Mouse (Mus musculus) lung, postnatal 14 days (tissue): Measurements from ENCODE around the gene Umod.

Source experiments
- DNase-seq: peaks from one replicate; pipeline ENCODE4 v3.0.0; 2021

The Umod gene

DNA sequence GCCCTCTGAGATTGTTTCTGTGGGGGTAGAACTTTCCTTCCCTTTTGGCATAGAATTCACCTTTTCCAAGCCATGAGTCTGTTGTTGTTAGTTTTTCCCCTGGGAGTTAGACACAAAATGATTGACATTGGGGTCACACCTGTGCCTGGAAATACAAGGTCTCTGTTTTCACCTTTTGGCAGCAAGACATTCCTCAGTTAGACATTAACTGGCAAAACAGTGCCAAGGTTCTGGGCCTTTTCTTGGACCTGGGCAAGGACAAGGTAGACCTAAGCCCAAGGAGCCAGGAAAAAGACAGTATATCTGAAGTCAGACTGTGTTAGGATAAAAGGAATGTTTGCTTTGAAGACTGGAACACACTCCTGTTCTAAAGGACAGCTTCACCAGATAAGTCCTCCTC lies at the start of gene Umod:
Umod (minus strand) TSS at position 27 of the 400 bp plus-strand sequence.
- DNase-seq: no peak

DNA sequence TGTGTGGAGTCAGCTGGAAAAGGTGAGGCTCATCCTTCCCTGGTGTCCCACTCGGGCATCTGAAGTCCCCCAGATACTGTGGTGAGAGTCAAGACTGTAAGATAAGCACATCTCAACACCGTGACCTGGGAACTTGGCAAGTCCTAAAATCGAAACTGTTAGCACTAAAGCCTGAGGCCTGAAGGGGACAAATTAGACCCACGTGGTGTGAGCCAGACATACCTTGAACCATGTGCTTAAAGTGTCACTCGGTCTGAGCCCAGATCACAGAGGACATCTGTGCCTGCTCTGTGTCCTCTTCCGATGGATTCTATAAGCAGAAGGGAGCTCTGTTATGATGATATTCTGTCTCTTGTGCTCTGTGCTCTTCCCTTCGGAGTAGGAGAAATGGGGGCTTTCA lies 49.5 kb upstream of the Umod start:
- DNase-seq: no peak

DNA sequence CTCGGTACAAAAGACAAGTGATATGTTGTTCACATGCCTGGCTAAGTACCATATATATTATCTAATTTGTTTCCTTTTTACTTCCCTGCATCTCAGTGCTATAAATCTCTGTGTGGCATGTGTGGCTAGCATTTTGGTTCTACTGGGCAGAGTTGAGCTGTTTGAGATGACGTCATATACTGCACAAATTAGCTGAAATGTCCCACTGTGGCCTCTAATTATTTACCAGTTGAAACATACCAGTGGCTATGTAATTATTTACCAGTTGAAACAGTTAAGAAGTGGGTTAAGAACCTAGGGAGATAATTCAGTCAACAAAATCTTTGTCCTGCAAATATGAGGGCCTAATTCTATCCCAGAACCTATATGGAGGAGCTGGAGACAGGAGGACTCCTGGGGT lies 48.5 kb upstream of the Umod start:
- DNase-seq: no peak

DNA sequence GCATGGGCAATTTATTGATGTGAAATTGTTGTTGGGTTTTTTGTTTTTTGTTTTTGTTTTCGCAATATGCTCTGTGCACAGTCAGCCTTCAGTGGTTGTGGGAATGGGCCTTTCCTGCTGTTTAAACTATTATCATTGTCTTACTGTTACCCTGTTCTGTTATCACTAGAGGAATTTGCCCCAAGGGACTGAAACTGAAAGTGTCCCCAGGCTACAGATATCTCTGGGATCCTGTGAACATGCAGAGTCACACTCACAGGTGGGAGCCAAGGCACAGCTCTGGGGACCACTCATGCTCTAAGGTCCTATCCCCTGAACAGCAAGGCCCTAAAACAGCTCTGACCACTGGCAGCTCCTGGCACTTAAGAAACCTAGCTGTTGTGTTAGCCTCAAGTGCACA lies 48.1 kb upstream of the Umod start:
- no peak for DNase-seq

- DNase-seq: no peak
Measured at GRCm38 (mm10) chr7:119526486-119526885, 47.4 kb upstream of the Umod start.

DNA sequence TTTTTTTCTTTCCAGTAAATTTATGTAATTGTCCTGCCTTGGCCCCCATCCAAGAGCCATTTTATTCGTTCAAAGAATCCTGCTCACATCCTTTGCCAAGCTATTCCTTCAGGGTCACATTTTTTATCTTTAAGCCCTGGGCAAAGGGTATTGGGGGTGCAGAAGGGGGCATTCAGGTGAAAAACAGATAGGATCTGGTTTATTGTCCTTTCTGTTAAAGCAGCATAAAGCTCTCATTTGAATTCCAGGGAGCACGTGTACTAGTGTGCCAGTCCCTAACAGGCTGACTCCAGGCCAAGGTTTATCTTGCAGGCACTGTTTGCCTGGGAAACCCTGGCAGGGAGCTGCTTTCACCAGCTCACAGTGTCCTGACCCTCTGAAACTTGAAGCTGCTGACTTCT lies 46.8 kb upstream of the Umod start:
- DNase-seq: no peak

DNA sequence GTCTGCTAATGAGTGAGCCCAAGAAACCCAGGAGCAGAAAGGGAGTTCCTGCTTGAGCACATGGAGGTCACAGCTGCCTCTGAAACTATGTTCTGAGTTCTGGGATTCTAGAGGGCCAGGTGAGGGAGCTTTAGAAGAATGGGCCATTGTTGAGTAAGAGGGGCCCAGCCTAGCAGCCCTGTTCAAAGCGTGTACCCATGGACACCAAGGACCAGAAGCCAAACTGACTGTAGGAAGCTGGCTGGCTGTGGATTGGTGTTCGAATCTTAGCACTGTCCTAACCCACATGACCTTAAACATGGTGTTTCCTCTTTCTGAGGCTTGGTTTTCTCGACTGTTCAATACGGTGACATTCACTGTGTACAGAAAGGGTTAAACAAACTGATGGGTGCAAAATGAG lies 44.3 kb upstream of the Umod start, which contains the start of gene Pdilt:
Pdilt (minus strand) TSS at position 101 of the 400 bp plus-strand sequence.
- no peak for DNase-seq

DNA sequence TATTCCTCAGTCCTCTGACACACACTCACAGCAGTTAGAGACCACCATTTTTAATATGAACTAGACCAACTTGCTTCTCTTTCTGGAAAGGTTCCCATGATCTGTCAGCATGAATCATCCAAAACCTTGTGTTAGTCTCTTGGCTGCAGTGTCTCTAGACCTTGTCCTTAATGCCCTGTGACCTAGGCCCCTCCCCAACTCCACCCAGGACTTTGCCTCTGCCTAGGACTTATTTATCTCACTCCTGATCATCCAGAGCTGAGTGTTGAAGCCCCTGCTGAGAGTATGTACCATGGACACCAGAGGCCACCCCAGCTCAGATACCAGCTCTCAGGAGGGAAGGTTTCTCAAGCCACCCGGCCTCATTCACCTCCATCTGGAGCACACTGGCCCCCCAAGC lies 43.3 kb upstream of the Umod start:
- no peak for DNase-seq

DNA sequence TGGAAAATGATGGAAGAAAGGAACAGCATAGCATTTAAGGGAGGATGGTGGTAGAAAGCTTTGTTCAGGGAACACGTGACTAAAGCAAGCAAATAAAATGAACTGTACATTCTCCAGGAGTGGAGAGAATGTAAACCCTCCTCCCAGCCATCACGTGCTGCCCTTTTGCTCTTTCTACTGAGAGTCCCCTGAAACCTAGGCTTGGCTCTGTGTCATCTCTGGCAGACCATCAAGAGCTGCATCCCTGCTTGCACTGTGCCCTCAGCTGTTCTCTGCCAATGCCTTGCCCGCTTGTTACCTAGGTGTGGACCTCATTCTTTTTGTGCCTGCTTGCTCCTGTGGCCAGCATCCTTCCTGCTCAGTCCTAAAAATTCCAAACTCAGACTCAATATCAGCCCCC lies 42.7 kb upstream of the Umod start:
- no peak for DNase-seq

DNA sequence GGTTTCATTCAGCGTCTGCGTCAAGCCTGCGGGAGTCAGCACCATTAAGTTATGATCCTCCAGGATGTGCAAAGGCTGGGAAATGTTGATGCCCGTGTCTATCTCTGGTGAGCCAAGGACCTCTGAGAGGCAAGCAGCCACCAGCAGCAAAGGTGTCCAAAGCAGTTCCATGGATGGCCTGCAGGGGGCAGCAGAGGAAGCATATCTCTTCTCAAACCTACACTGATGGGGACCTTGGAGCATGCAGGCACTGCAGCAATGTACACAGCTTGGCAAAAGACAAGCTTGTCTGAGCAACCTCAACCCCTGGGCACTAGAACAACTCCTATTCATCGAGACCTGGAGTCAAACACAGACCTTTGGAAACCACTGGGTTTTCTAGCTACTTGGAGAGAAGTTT lies 40.6 kb upstream of the Umod start:
- peak; percentile 65 for DNase-seq

DNA sequence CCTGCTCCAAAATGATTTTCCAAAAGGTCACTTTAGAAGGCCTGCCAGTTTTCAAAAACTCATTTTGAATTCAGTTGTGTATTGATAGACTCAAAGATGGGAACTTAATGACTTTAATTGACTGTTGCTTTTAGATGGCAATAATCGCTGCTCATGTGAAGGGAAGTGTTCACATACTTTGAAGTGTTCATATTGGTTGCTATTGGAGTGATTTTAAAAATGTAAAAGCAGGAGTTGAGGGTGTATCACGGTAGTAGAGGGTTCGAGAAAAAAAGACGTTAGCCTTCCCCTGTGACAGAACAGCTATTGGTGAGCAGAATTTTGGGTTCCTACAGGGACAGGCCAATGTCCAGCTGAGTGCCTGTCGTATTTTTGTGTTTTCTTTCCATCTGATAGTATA lies 40.1 kb upstream of the Umod start, which contains the start of gene Acsm5:
Acsm5 (plus strand) TSS at position 301 of the 400 bp plus-strand sequence.
- no peak for DNase-seq

DNA sequence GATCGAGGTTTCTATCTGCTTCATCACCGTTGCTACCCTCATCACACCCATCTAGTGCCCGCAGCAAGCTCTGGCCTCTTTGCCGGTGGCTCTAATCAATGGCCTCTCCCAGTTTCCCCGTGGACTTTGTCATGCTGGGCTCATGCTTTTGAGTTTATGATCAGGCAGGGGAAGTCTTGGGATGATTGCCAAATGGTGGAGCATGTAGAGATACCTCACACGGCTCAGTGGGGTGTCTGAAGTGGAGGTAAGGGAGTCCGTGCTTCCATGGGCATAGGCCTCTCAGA lies 37.1 kb upstream of the Umod start:
- DNase-seq: no peak

- DNase-seq: peak; percentile 48
Measured at GRCm38 (mm10) chr7:119515492-119516271, 36.6 kb upstream of the Umod start.

- peak; percentile 12 for DNase-seq
Measured at GRCm38 (mm10) chr7:119513056-119513455, 34.0 kb upstream of the Umod start.

DNA sequence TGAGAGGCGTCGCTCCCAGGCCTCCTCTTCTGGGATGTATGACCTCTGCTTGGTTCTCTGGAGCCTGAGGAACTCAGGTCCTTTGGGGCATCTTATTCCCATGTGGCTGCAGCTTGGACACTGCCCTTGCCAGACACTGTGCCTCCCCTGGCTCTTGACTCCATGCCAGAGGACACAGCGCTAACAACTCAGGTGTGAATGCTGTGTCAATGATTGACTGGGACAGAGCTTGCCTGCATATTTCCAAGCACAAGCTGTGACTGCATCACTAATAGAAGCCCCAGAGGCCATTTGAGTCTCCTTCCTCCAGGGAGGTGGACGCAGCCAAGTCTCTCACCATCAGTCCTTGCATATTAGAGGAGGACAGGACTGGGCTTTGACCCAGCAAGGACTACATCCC lies 32.1 kb upstream of the Umod start:
- DNase-seq: no peak

- no peak for DNase-seq
Measured at GRCm38 (mm10) chr7:119490041-119490780, 11.1 kb upstream of the Umod start.

GRCm38 (mm10) chr7:119486683-119487082 lies 7.6 kb upstream of the Umod start:
- DNase-seq: no peak

GRCm38 (mm10) chr7:119484154-119484553 lies 5.1 kb upstream of the Umod start:
- no peak for DNase-seq

- no peak for DNase-seq
Measured at GRCm38 (mm10) chr7:119476500-119477389, 2.3 kb downstream of the Umod start.

DNA sequence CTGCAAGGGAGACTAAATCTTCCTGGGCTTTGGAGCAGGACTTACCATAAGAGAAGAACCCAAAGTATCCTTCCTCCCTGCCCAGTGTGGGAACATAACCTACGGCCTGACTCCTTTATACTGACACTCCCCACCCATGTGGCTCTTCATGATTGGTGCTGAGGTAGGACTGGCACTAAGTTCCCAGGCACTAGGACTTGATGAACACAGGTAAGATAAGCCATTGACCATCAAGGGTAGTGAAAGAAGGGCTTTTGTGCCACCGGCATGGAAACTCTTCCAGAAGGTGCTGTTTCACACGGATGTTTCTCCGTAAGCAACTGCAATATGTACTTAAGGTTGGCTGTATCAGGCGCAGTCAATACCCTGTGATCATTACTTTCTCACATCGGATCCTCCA lies 19.9 kb downstream of the Umod start, which contains the start of gene Gp2:
Gp2 (minus strand) TSS at position 101 of the 400 bp plus-strand sequence.
- DNase-seq: no peak

GRCm38 (mm10) chr7:119454192-119454591 lies 24.9 kb downstream of the Umod start:
- no peak for DNase-seq

DNA sequence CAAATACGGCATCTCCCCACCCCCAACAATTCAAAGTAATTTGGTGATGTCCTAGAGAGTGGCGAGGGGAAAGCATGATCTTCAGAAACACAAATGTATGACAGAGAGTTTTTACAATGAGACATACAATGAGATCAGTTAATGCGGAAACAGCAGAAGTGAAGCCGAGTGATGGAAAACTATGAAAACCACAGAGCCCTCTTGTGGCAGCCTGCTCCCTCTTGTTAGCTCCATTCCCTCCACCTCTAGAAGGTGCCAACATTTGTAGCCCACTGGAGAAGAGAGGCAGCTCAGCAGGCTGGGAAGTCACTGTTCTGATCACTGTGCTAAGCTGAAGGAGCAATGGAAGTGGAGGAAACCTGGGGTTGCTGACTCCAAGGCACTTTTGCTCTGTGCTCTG lies 35.2 kb downstream of the Umod start:
- DNase-seq: no peak

GRCm38 (mm10) chr7:119441938-119442337 lies 37.1 kb downstream of the Umod start:
- DNase-seq: no peak
